Mouse (Mus musculus): ENCODE measurements around the gene Col9a1. TPM values are rescaled to one million over a fixed set of nuclear protein-coding genes. Genes with fewer than 3 reads are reported as not detected.

Gene Col9a1
- polyA plus RNA-seq, 1 experiment = 0.86 TPM

DNA sequence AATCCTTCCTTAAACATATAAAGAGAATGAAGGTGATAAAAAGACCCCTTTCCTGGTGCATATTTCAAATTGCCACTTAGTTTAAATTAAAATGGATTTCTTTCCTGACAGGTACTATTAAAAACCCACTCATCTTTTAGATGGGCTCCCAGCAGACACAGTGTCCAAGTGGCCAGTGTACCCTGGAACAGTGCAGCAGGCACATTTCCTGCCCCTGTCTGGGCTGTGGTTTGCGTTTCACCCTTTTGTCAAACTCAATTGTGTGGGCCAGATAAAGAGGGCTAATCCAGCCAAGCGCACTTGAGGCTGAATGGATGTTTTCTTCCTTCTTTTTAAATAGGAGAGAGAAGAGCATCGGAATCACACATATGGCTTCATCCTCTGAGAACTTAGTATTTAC is 89.6 kb downstream of the Col9a1 start:
- TF ChIP-seq POLR2A (IDR thresholded peaks at IDR 0.05; ENCODE audit: low read depth, low read length) (no peak), CTCF (IDR thresholded peaks at IDR 0.05; ENCODE audit: borderline replicate concordance, insufficient read depth, low read length) (no peak)
- no peaks in the 10 kb centered on the region for H3K4me1 ChIP-seq (ENCODE audit: control insufficient read depth, insufficient read depth, low read length)
- H3K27ac ChIP-seq (ENCODE audit: insufficient read depth, low read length) = no peak overlapping the region
- no peak overlapping the region for H3K4me3 ChIP-seq (ENCODE audit: insufficient read depth, low read length)

DNA sequence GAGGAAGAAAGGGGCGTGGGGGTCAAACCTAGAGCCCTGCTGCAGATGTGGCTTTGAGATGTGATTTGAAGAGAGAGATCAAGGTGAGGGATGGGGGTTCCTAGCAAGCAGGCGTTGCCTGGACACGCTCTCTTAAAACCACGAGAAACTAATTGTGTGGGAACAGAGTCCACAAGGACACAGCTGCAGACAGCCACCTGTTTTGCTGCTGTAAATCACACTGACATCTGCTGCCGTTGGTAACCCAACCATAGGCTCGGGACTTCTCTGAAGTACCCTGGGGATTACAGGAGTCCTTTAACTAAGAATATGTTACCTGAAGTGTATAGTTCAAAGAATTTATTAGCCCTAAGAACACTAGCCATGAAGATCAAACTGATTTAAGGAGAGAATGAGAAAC is 109.0 kb downstream of the Col9a1 start:
- no peaks in the 10 kb centered on the region for H3K4me1 ChIP-seq (ENCODE audit: control insufficient read depth, insufficient read depth, low read length)
- H3K4me3 ChIP-seq (ENCODE audit: insufficient read depth, low read length) = no peak overlapping the region
- TF ChIP-seq CTCF (IDR thresholded peaks at IDR 0.05; ENCODE audit: borderline replicate concordance, insufficient read depth, low read length) = no peak
- no peak for TF ChIP-seq POLR2A (IDR thresholded peaks at IDR 0.05; ENCODE audit: low read depth, low read length)
- no peak overlapping the region for H3K27ac ChIP-seq (ENCODE audit: insufficient read depth, low read length)

- TF ChIP-seq POLR2A (IDR thresholded peaks at IDR 0.05; ENCODE audit: low read depth, low read length) = no peak
- TF ChIP-seq CTCF (IDR thresholded peaks at IDR 0.05; ENCODE audit: borderline replicate concordance, insufficient read depth, low read length) = no peak
- no peak overlapping the region for H3K27ac ChIP-seq (ENCODE audit: insufficient read depth, low read length)
- H3K4me3 ChIP-seq (ENCODE audit: insufficient read depth, low read length) = no peak overlapping the region
- no peaks in the 10 kb centered on the region for H3K4me1 ChIP-seq (ENCODE audit: control insufficient read depth, insufficient read depth, low read length)
These were observed 115.1 kb downstream of the Col9a1 start for GRCm38 (mm10) chr1:24292515-24292914.

GRCm38 (mm10) chr1:24294979-24295942 is 117.9 kb downstream of the Col9a1 start:
- Histone ChIP-seq H3K4me1 (ENCODE audit: control insufficient read depth, insufficient read depth, low read length) (no peaks in the 10 kb centered on the region), H3K4me3 (ENCODE audit: insufficient read depth, low read length) (no peak overlapping the region), H3K27ac (ENCODE audit: insufficient read depth, low read length) (no peak overlapping the region)
- no peak for TF ChIP-seq CTCF (IDR thresholded peaks at IDR 0.05; ENCODE audit: borderline replicate concordance, insufficient read depth, low read length)
- no peak for TF ChIP-seq POLR2A (IDR thresholded peaks at IDR 0.05; ENCODE audit: low read depth, low read length)

DNA sequence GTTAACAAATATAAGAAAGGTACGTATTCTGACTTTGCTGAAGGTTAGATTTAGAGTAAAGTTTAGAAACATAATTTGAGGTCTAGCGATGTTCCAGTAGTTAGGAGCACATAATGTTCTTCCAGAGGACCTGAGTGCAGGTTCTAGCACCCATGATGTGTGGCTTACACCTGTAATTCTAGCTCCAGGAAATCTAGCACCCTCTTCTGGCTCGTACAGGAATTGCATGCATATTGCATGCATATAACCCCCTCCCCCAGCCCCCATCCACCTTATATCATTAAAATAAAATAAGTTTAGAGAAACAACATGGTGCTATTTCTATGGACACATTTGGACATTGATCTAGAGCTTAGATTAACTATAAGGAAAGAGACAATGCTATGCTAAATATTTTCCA is 123.3 kb downstream of the Col9a1 start:
- H3K4me3 ChIP-seq (ENCODE audit: insufficient read depth, low read length) = no peak overlapping the region
- TF ChIP-seq CTCF (IDR thresholded peaks at IDR 0.05; ENCODE audit: borderline replicate concordance, insufficient read depth, low read length) = no peak
- TF ChIP-seq POLR2A (IDR thresholded peaks at IDR 0.05; ENCODE audit: low read depth, low read length) = no peak
- H3K4me1 ChIP-seq (ENCODE audit: control insufficient read depth, insufficient read depth, low read length) = no peaks in the 10 kb centered on the region
- no peak overlapping the region for H3K27ac ChIP-seq (ENCODE audit: insufficient read depth, low read length)

Other genes starting within 250 kb of the Col9a1 start
- gene Sdhaf4, start 172.0 kb upstream of the Col9a1 start, polyA plus RNA-seq (2011; ENCODE audit: insufficient read length, low read depth, missing spikeins) = 27.4 and 30.2 TPM in 2 replicates
- 39.7 and 49.7 TPM in 2 replicates for gene Fam135a, start 77.3 kb upstream of the Col9a1 start, polyA plus RNA-seq (2011; ENCODE audit: insufficient read length, low read depth, missing spikeins)